Mouse (Mus musculus) hindbrain, postnatal 0 days (tissue): ENCODE data around the gene Aldh2. TPM values are rescaled to one million over a fixed set of nuclear protein-coding genes. Genes with fewer than 3 reads are reported as not detected.
"Not testable (repeated sequence)": the region's sequence is repeated elsewhere in the genome, so short reads cannot be mapped to it uniquely, and the experiment has no call there.

ENCODE experiments used
- ATAC-seq: fragments of 200-750 bp; cut with Nextera tagmentation; 2 replicates; pipeline ENCODE4 v1.8.0; 2017; ENCODE audit warnings: mild to moderate bottlenecking, moderate TSS enrichment, moderate library complexity
- DNase-seq: peaks from one replicate; pipeline ENCODE4 v3.0.0-alpha.2; 2015; ENCODE audit warnings: low spot score
- H3K27ac ChIP-seq: fragments of 300-500 bp; sonication (generic); 2 replicates; pipeline ENCODE4 v1.5.1; 2014; ENCODE audit warnings: mild to moderate bottlenecking
- H3K27me3 ChIP-seq: fragments of 300-500 bp; sonication (generic); 2 replicates; pipeline ENCODE4 v1.6.1; 2014; ENCODE audit warnings: low read length, mixed read lengths; ENCODE audit not compliant: insufficient read depth
- H3K36me3 ChIP-seq: fragments of 300-500 bp; sonication (generic); 2 replicates; pipeline ENCODE4 v1.6.1; 2014; ENCODE audit warnings: low read length, mixed read lengths; ENCODE audit not compliant: insufficient read depth
- H3K4me1 ChIP-seq: fragments of 300-500 bp; sonication (generic); 2 replicates; pipeline ENCODE4 v1.6.1; 2014; ENCODE audit warnings: antibody characterized with exemption, low read length, mixed read lengths; ENCODE audit not compliant: insufficient read depth
- H3K4me2 ChIP-seq: fragments of 300-500 bp; sonication (generic); 2 replicates; pipeline ENCODE4 v1.6.1; 2014; ENCODE audit warnings: low read depth, mild to moderate bottlenecking, low read length, moderate library complexity, mixed read lengths
- H3K4me3 ChIP-seq: fragments of 300-500 bp; sonication (generic); 2 replicates; pipeline ENCODE4 v1.5.1; 2014; ENCODE audit warnings: low read length
- H3K9ac ChIP-seq: fragments of 300-500 bp; sonication (generic); replicated peaks from 2 replicates; pipeline ENCODE4 v1.6.1; 2014; ENCODE audit warnings: mild to moderate bottlenecking, low read length, moderate library complexity, mixed read lengths
- H3K9me3 ChIP-seq: fragments of 300-500 bp; sonication (generic); 2 replicates; pipeline ENCODE4 v1.6.1; 2016; ENCODE audit warnings: low read length, mixed read lengths
- CTCF ChIP-seq: IDR thresholded peaks from 2 replicates; pipeline ENCODE4 v1.5.1; 2016; ENCODE audit warnings: antibody characterized with exemption, control low read depth, low read depth
- WGBS: fragments of 180-500 bp; shearing (Covaris S2); extraction: QIAGEN DNeasy Blood & Tissue Kit; methylation state at CpG from one replicate; pipeline ENCODE4 v1.1.7; 2014; 5-methylcytosine and 5-hydroxymethylcytosine counted together
- polyA plus RNA-seq: library from polyadenylated mRNA; unstranded; fragments of >200 nt; fragmentation: Nextera tagmentation; extraction: Ambion mirVana; gene quantifications from 2 replicates; pipeline ENCODE4 v1.2.1, GENCODE M21; 2015
- total RNA-seq: library from RNA; depleted of rRNA; stranded (reverse); fragments of >200 nt; gene quantifications from 2 replicates; pipeline ENCODE4 v1.2.3, GENCODE M21; 2014

The Aldh2 gene
- total and polyA plus RNA-seq, 2 experiments from 2014 or later, result 106 to 150 TPM

DNA sequence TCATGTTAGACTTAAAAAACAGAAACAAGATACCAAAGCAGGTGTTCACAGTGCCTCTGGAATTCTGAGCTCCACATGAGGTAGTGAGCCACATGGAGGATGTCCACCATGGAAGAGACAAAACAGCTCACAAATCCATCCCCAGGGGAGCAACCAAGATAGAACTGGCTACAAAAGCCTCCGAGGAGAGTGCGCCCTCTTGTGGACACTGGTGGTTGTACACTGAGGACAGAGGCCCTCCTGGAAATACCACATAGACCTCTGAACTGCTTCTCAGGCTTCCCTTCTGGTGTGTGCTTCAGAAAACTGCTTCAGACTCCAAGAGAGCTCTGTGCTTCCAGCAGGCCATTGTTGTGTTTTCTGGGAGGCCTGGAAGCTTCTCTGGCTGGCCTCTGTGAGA lies 12.5 kb upstream of the Aldh2 start:
- DNase-seq, result peak; percentile 76
- Histone ChIP-seq H3K9ac (no peak overlapping the region), H3K4me1 (no peaks in the 10 kb centered on the region), H3K36me3 (no peaks in the 10 kb centered on the region), H3K4me3 (no peak overlapping the region), H3K27me3 (no peaks in the 10 kb centered on the region), H3K9me3 (no peaks in the 10 kb centered on the region), H3K4me2 (no peak overlapping the region), H3K27ac (no peak overlapping the region)
- TF ChIP-seq CTCF, result peak; percentile 86
- WGBS, result 3% methylated on average over 2 of the region's 2 CpGs
- ATAC-seq, result 0 out of 2 replicates have a peak, but pooled peaks have one; percentile 24

DNA sequence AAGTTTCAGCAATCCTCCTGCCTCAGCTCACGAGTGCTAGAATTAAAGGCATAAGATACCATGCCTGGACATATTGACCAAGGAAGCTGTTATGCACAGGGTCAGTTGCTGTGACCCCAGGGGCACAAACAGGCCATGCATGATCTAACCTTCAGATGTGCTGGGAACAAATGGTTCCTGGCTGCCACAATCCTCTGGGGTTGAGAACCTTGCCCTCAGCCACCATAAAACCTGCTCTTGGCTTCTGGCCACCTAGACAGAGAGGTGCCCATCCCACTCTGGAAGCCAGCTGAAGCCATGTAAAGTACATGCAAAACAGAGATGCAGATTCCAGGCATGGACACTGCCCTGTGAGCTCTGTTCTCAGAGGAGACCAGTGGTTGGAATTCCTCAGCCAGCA lies 10.2 kb upstream of the Aldh2 start:
- H3K4me1 ChIP-seq, H3K27me3 ChIP-seq, H3K4me3 ChIP-seq, ATAC-seq, H3K9me3 ChIP-seq, H3K36me3 ChIP-seq, H3K4me2 ChIP-seq, DNase-seq, H3K27ac ChIP-seq, H3K9ac ChIP-seq: not testable (repeated sequence)
- 94% methylated on average over 1 of the region's 1 CpGs for WGBS

DNA sequence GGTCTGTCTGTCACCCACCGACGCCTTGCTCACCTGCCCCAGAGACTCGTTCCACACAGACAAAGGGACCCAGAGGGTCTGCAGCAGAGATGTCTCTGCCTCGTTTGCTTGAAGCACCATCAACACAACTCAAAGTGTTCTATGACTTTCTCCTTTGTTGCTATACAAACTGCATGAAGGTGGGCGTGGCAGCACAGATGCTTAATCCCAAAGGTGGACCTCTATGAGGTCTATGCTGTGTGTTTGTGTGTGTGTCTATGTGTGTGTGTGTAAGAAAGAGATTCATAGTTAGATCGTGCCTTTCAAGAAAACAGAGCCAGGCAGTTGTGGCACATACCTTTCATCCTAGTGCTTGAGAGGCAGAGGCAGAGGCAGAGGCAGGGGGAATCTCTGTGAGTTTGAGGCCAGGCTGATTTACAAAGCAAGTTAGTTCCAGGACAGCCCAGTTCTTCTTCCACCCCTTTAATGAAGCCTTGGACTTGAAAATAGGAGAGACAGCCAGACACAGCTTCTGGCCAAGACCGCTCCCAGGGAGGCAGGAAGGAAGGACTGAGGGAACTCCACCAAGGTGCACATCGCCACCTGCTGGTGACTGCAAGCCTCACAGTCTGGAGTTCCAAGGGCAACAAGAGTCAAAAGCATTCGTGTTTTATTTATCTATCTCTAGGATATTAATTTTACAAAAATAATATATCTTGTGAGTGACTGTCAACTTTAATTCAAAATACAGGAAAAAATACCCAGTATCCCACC lies 8.1 kb upstream of the Aldh2 start:
- no peaks in the 10 kb centered on the region for H3K9me3 ChIP-seq
- no peaks in the 10 kb centered on the region for H3K27me3 ChIP-seq
- DNase-seq (peak; percentile 92), ATAC-seq (peak; percentile 76; the same call in 1 of the 2 replicates)
- no peak overlapping the region for H3K4me2 ChIP-seq
- no peaks in the 10 kb centered on the region for H3K4me1 ChIP-seq
- no peaks in the 10 kb centered on the region for H3K36me3 ChIP-seq
- H3K4me3 ChIP-seq, result no peak overlapping the region
- 38% methylated on average over 9 of the region's 9 CpGs for WGBS
- peak; percentile 93 for TF ChIP-seq CTCF
- H3K9ac ChIP-seq, result no peak overlapping the region
- no peak overlapping the region for H3K27ac ChIP-seq

DNA sequence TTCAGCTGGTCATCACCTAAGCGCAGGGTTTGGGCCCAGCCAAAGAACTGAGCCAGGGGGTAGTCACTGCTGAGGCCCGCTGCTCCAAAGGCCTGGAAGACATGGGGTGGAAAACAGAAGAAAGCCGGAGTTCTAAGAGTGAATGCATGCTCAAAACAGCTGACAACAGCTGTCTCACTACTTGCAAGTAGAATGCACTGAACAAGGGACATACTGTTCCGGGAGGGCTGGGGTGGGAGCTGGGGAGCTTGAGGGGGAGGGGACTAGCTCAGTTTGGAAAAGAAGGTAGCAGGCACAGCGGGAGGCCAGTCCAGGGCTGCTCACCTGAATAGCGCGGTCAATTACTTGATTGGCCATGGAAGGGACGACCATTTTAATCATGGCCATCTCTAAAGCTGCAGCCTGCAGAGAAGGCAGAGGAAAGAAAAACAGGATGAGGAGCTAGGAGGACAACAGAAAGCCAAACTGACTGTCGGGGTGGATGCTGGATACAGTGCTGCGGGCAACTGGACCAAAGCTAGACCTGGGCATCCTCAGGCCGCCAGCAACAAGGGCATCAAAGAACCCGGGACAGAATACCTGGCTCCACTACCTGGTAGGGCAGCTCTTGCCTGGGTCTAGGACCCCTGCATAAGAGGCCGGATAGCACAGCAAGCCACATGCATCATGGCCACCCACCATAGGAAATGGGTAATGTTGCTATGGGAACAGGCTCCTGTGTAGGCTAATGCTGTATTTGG lies 5.4 kb upstream of the Aldh2 start:
- DNase-seq, result no peak
- no peak overlapping the region for H3K27ac ChIP-seq
- no peak for ATAC-seq
- no peak for TF ChIP-seq CTCF
- no peaks in the 10 kb centered on the region for H3K9me3 ChIP-seq
- WGBS, result 72% methylated on average over 13 of the region's 13 CpGs
- H3K36me3 ChIP-seq, result no peaks in the 10 kb centered on the region
- peaks cover 3% of the 10 kb centered on the region; the same call in 1 of the 2 replicates for H3K4me1 ChIP-seq
- H3K9ac ChIP-seq, result no peak overlapping the region
- no peak overlapping the region for H3K4me3 ChIP-seq
- no peak overlapping the region for H3K4me2 ChIP-seq
- H3K27me3 ChIP-seq, result no peaks in the 10 kb centered on the region

DNA sequence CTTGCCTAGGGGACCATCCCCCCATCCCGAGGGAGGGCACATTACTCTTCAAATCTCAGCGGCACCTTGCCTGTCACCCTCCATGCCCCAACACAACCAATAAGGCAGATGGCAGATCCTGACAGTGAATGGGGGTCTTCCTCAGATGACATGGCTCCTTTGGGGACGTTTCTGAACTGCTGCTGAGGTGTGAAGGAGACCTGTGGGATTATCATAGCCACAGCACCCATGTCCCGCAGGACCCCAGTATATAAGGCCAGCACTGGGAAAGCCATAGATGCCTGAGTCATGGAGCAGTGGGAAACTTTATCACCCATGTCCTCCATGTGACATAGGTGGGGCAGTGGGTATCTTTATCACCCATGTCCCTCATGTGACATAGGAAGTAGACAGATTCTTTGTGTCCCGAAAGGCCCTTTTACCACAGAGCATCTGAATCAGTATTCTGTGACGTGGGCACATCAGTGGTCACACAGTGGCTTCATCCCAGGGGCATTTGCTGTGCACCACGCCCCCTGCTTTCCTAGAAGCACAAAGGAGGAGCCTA lies 4.4 kb upstream of the Aldh2 start:
- no peaks in the 10 kb centered on the region for H3K36me3 ChIP-seq
- TF ChIP-seq CTCF, result no peak
- H3K9me3 ChIP-seq, result no peaks in the 10 kb centered on the region
- H3K4me3 ChIP-seq, result no peak overlapping the region
- H3K27ac ChIP-seq, result no peak overlapping the region
- peaks cover 6% of the 10 kb centered on the region; the same call in 1 of the 2 replicates for H3K4me1 ChIP-seq
- H3K9ac ChIP-seq, result no peak overlapping the region
- no peaks in the 10 kb centered on the region for H3K27me3 ChIP-seq
- DNase-seq (no peak), ATAC-seq (no peak)
- 77% methylated on average over 7 of the region's 7 CpGs for WGBS
- H3K4me2 ChIP-seq, result no peak overlapping the region

DNA sequence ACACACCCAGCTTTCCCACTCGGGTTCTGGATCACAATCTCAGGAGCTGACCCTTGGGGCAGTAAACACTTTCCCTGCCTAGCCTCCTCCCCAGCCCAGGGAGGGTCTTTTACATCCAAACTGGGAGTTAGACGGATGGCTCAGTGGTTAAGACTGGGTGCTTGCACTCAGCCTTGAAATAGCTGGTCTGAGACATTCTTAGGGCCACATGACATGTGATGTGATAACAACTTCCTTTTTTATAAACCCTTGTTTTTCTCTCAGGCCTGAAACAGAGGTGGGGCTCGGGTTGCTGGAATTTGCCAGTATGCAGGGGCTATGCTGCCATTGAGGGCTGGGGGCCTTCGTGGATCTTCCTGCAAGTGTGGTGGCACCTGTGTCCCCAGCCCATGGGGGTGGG lies 3.7 kb upstream of the Aldh2 start:
- TF ChIP-seq CTCF, result no peak
- Histone ChIP-seq H3K9ac (no peak overlapping the region), H3K4me1 (peaks cover 6% of the 10 kb centered on the region; the same call in 1 of the 2 replicates), H3K27ac (no peak overlapping the region), H3K9me3 (no peaks in the 10 kb centered on the region), H3K4me3 (no peak overlapping the region), H3K4me2 (no peak overlapping the region), H3K36me3 (no peaks in the 10 kb centered on the region), H3K27me3 (no peaks in the 10 kb centered on the region)
- ATAC-seq (no peak), DNase-seq (no peak)
- WGBS, result 77% methylated on average over 4 of the region's 4 CpGs
